Mouse (Mus musculus): ENCODE data around the gene Uchl4.

GRCm38 (mm10) chr9:64259906-64260305, 24.9 kb downstream of the Uchl4 start:
- no peak for TF ChIP-seq CTCF (IDR thresholded peaks at IDR 0.05; ENCODE audit: borderline replicate concordance, extremely low read depth, insufficient read depth, insufficient read length)
- no peak for TF ChIP-seq POLR2A (IDR thresholded peaks at IDR 0.05; ENCODE audit: borderline replicate concordance, extremely low read depth, insufficient read depth, insufficient read length, poor library complexity, severe bottlenecking)
